Mouse (Mus musculus): ENCODE data around the gene Olfr1411. TPM values are rescaled to one million over a fixed set of nuclear protein-coding genes. Genes with fewer than 3 reads are reported as not detected.

Gene Olfr1411
- total and polyA plus RNA-seq, 2 experiments from 2014 or later = not detected

GRCm38 (mm10) chr1:92618360-92618759 lies 24.1 kb downstream of the Olfr1411 start:
- no peak overlapping the region for H3K4me3 ChIP-seq (ENCODE audit: low read depth, low read length)
- H3K27ac ChIP-seq (ENCODE audit: low read depth) = no peak overlapping the region
- H3K36me3 ChIP-seq (replicated peaks; ENCODE audit: control insufficient read depth, insufficient read depth, low read length) = no peaks in the 10 kb centered on the region
- no peak for DNase-seq (ENCODE audit: low spot score)
- no peaks in the 10 kb centered on the region for H3K4me1 ChIP-seq (ENCODE audit: control insufficient read depth, insufficient read depth)
- H3K9me3 ChIP-seq (replicated peaks; ENCODE audit: control insufficient read depth, low read length) = no peaks in the 10 kb centered on the region
- H3K27me3 ChIP-seq (ENCODE audit: control insufficient read depth, insufficient read depth, low read length) = no peaks in the 10 kb centered on the region
- H3K4me2 ChIP-seq (ENCODE audit: low read depth, low read length) = no peak overlapping the region
- no peak overlapping the region for H3K9ac ChIP-seq (replicated peaks; ENCODE audit: low read depth, low read length)
- no peak for TF ChIP-seq CTCF (IDR thresholded peaks at IDR 0.05; ENCODE audit: low read depth)
- TF ChIP-seq EP300 (IDR thresholded peaks at IDR 0.05; ENCODE audit: low read depth) = no peak
- WGBS = 33% methylated on average over 4 of the region's 4 CpGs
- no peak for ATAC-seq (ENCODE audit: insufficient read depth, low read depth)

DNA sequence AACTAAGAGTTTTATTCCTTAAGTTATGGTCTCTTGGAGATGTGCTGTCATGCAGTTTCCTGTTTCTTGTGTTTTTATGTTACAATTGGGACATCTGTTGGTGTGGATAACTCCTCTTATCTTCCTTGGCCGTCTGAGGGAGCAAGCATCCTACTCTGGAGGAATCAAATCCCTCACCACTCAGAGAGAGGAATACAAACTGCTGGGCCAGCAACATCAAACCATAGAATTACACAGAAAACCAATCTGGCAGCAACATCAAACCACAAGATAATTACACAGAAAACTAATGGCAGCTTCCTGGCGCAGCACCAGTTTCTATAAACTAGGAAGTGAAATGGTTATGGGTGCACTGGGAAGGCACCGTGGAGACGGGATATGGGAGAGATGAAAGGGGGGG lies 34.0 kb downstream of the Olfr1411 start:
- no peak overlapping the region for H3K27ac ChIP-seq (ENCODE audit: low read depth)
- no peak for ATAC-seq (ENCODE audit: insufficient read depth, low read depth)

GRCm38 (mm10) chr1:92632196-92632595 lies 38.0 kb downstream of the Olfr1411 start:
- no peak for ATAC-seq (ENCODE audit: insufficient read depth, low read depth)

More for the DNA sequence above, 34.0 kb downstream of the Olfr1411 start:
- no peak for TF ChIP-seq CTCF (IDR thresholded peaks at IDR 0.05; ENCODE audit: low read depth)
- no peak for TF ChIP-seq EP300 (IDR thresholded peaks at IDR 0.05; ENCODE audit: low read depth)
- H3K4me2 ChIP-seq (ENCODE audit: low read depth, low read length) = no peak overlapping the region
- no peaks in the 10 kb centered on the region for H3K27me3 ChIP-seq (ENCODE audit: control insufficient read depth, insufficient read depth, low read length)
- H3K9me3 ChIP-seq (replicated peaks; ENCODE audit: control insufficient read depth, low read length) = no peaks in the 10 kb centered on the region
- WGBS = 56% methylated on average over 4 of the region's 4 CpGs
- H3K4me1 ChIP-seq (ENCODE audit: control insufficient read depth, insufficient read depth) = no peaks in the 10 kb centered on the region
- H3K9ac ChIP-seq (replicated peaks; ENCODE audit: low read depth, low read length) = no peak overlapping the region
- no peak overlapping the region for H3K4me3 ChIP-seq (ENCODE audit: low read depth, low read length)
- H3K36me3 ChIP-seq (replicated peaks; ENCODE audit: control insufficient read depth, insufficient read depth, low read length) = no peaks in the 10 kb centered on the region
- no peak for DNase-seq (ENCODE audit: low spot score)

DNA sequence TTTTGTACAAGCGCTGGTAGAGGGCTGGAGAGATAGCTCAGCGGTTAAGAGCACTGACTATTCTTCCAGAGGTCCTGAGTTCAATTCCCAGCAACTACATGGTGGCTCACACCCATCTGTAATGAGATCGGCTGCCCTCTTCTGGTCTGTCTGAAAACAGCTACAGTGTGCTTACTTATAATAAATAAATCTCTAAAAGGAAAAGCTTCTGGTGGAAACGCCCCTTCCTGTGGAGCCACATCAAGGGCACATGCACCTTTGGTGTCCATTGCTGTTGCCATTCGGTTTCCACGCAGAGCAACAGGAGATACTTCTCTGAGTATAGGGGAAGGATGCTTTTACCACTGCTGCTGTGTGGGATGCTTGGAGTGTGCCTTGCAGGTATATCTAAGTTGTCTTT lies 38.7 kb downstream of the Olfr1411 start:
- H3K27ac ChIP-seq (ENCODE audit: low read depth) = no peak overlapping the region
- no peaks in the 10 kb centered on the region for H3K4me1 ChIP-seq (ENCODE audit: control insufficient read depth, insufficient read depth)
- peaks cover 20% of the 10 kb centered on the region for H3K36me3 ChIP-seq (replicated peaks; ENCODE audit: control insufficient read depth, insufficient read depth, low read length)
- no peaks in the 10 kb centered on the region for H3K9me3 ChIP-seq (replicated peaks; ENCODE audit: control insufficient read depth, low read length)
- WGBS = 63% methylated on average over 6 of the region's 6 CpGs
- no peak for TF ChIP-seq CTCF (IDR thresholded peaks at IDR 0.05; ENCODE audit: low read depth)
- no peak for TF ChIP-seq EP300 (IDR thresholded peaks at IDR 0.05; ENCODE audit: low read depth)
- no peak for DNase-seq (ENCODE audit: low spot score)
- H3K9ac ChIP-seq (replicated peaks; ENCODE audit: low read depth, low read length) = no peak overlapping the region
- no peak overlapping the region for H3K4me2 ChIP-seq (ENCODE audit: low read depth, low read length)
- no peaks in the 10 kb centered on the region for H3K27me3 ChIP-seq (ENCODE audit: control insufficient read depth, insufficient read depth, low read length)
- ATAC-seq (ENCODE audit: insufficient read depth, low read depth) = no peak
- H3K4me3 ChIP-seq (ENCODE audit: low read depth, low read length) = no peak overlapping the region

More at GRCm38 (mm10) chr1:92632196-92632595, 38.0 kb downstream of the Olfr1411 start:
- Histone ChIP-seq H3K4me3 (ENCODE audit: low read depth, low read length) (no peak overlapping the region), H3K36me3 (replicated peaks; ENCODE audit: control insufficient read depth, insufficient read depth, low read length) (peaks cover 14% of the 10 kb centered on the region), H3K4me2 (ENCODE audit: low read depth, low read length) (no peak overlapping the region), H3K27ac (ENCODE audit: low read depth) (no peak overlapping the region), H3K9ac (replicated peaks; ENCODE audit: low read depth, low read length) (no peak overlapping the region), H3K9me3 (replicated peaks; ENCODE audit: control insufficient read depth, low read length) (no peaks in the 10 kb centered on the region), H3K4me1 (ENCODE audit: control insufficient read depth, insufficient read depth) (no peaks in the 10 kb centered on the region), H3K27me3 (ENCODE audit: control insufficient read depth, insufficient read depth, low read length) (no peaks in the 10 kb centered on the region)
- no peak for TF ChIP-seq CTCF (IDR thresholded peaks at IDR 0.05; ENCODE audit: low read depth)
- no peak for TF ChIP-seq EP300 (IDR thresholded peaks at IDR 0.05; ENCODE audit: low read depth)
- no peak for DNase-seq (ENCODE audit: low spot score)
- WGBS = 68% methylated on average over 5 of the region's 5 CpGs

DNA sequence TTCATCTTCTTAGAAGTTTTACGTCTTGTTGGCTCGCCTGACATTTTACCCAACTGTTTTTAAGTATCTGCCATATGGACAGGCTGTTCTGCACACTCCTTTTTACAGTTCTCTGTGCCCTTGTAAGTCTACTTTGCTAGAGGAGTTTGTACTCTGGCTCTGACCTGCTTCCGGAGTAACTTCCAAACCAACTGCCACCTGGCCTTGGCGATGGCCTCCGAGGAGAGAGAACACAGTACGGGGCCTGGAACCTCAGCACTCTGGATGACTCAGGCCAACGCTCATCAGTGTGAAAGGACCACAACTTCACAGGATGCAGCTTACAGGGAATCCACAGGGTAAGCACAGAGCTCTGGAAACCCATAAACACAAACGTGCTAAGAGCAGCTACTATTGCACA lies 39.5 kb downstream of the Olfr1411 start:
- WGBS = 80% methylated on average over 8 of the region's 8 CpGs
- Histone ChIP-seq H3K4me3 (ENCODE audit: low read depth, low read length) (no peak overlapping the region), H3K4me1 (ENCODE audit: control insufficient read depth, insufficient read depth) (no peaks in the 10 kb centered on the region), H3K36me3 (replicated peaks; ENCODE audit: control insufficient read depth, insufficient read depth, low read length) (peaks cover 20% of the 10 kb centered on the region), H3K9me3 (replicated peaks; ENCODE audit: control insufficient read depth, low read length) (no peaks in the 10 kb centered on the region), H3K4me2 (ENCODE audit: low read depth, low read length) (no peak overlapping the region), H3K27ac (ENCODE audit: low read depth) (no peak overlapping the region), H3K27me3 (ENCODE audit: control insufficient read depth, insufficient read depth, low read length) (no peaks in the 10 kb centered on the region), H3K9ac (replicated peaks; ENCODE audit: low read depth, low read length) (no peak overlapping the region)
- TF ChIP-seq CTCF (IDR thresholded peaks at IDR 0.05; ENCODE audit: low read depth) = no peak
- TF ChIP-seq EP300 (IDR thresholded peaks at IDR 0.05; ENCODE audit: low read depth) = no peak
- DNase-seq (ENCODE audit: low spot score) = no peak
- ATAC-seq (ENCODE audit: insufficient read depth, low read depth) = no peak

DNA sequence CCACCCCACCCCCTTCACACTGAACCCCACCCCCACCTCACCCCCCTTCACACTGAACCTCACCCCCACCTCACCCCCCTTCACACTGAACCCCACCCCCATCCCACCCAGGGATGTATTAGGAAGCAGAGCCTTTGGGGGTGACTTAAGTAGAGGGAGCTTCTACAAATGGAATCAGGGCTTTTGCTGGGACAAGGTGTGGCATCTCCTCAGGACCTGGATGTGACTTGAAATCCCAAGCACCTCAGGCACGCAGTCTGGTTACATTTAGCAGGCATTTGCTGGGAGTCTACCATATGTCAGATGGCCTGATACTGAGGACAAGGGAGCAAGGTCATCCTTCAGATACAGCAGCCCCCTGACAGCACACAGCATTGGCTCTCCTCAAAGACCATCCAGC lies 40.4 kb downstream of the Olfr1411 start:
- no peak overlapping the region for H3K4me3 ChIP-seq (ENCODE audit: low read depth, low read length)
- no peak overlapping the region for H3K27ac ChIP-seq (ENCODE audit: low read depth)
- H3K9me3 ChIP-seq (replicated peaks; ENCODE audit: control insufficient read depth, low read length) = no peaks in the 10 kb centered on the region
- WGBS = 36% methylated on average over 1 of the region's 1 CpGs
- DNase-seq (ENCODE audit: low spot score) = no peak
- no peaks in the 10 kb centered on the region for H3K27me3 ChIP-seq (ENCODE audit: control insufficient read depth, insufficient read depth, low read length)
- no peak overlapping the region for H3K9ac ChIP-seq (replicated peaks; ENCODE audit: low read depth, low read length)
- no peak for ATAC-seq (ENCODE audit: insufficient read depth, low read depth)
- TF ChIP-seq EP300 (IDR thresholded peaks at IDR 0.05; ENCODE audit: low read depth) (no peak), CTCF (IDR thresholded peaks at IDR 0.05; ENCODE audit: low read depth) (no peak)
- H3K4me1 ChIP-seq (ENCODE audit: control insufficient read depth, insufficient read depth) = no peaks in the 10 kb centered on the region
- peaks cover 24% of the 10 kb centered on the region for H3K36me3 ChIP-seq (replicated peaks; ENCODE audit: control insufficient read depth, insufficient read depth, low read length)
- H3K4me2 ChIP-seq (ENCODE audit: low read depth, low read length) = no peak overlapping the region

Measured in heart, postnatal 0 days (tissue).